Mouse (Mus musculus) forebrain, embryonic 14.5 days (tissue): Measurements from ENCODE around the gene Itpk1. TPM values are rescaled to one million over a fixed set of nuclear protein-coding genes. Genes with fewer than 3 reads are reported as not detected.
A peak's percentile ranks its signal among the peaks of the same experiment; 100 is the strongest.

Source experiments
- ATAC-seq: fragments of 200-750 bp; cut with Nextera tagmentation; 2 replicates; pipeline ENCODE4 v1.8.0; 2017; ENCODE audit warnings: mild to moderate bottlenecking, moderate library complexity
- DNase-seq: peaks from one replicate; pipeline ENCODE4 v3.0.0-alpha.2; 2015; ENCODE audit warnings: low spot score
- H3K27ac ChIP-seq: fragments of 300-500 bp; sonication (generic); 2 replicates; pipeline ENCODE4 v1.5.1; 2014; ENCODE audit warnings: low read depth, mild to moderate bottlenecking, control low read depth, low read length, moderate library complexity
- H3K27me3 ChIP-seq: fragments of 300-500 bp; sonication (generic); replicated peaks from 2 replicates; pipeline ENCODE4 v1.6.1; 2014; ENCODE audit warnings: low read length, control low read depth, mixed read lengths; ENCODE audit not compliant: control insufficient read depth, insufficient read depth
- H3K36me3 ChIP-seq: fragments of 300-500 bp; sonication (generic); 2 replicates; pipeline ENCODE4 v1.6.1; 2014; ENCODE audit warnings: low read length, control low read depth; ENCODE audit not compliant: control insufficient read depth, insufficient read depth
- H3K4me1 ChIP-seq: fragments of 300-500 bp; sonication (generic); 2 replicates; pipeline ENCODE4 v1.6.1; 2014; ENCODE audit warnings: antibody characterized with exemption, low read length, control low read depth; ENCODE audit not compliant: control insufficient read depth, insufficient read depth
- H3K4me2 ChIP-seq: fragments of 300-500 bp; sonication (generic); 2 replicates; pipeline ENCODE4 v1.6.1; 2014; ENCODE audit warnings: mild to moderate bottlenecking, control low read depth, low read length
- H3K4me3 ChIP-seq: fragments of 300-500 bp; sonication (generic); 2 replicates; pipeline ENCODE4 v1.5.1; 2014; ENCODE audit warnings: low read depth, low read length, control low read depth
- H3K9ac ChIP-seq: fragments of 300-500 bp; sonication (generic); 2 replicates; pipeline ENCODE4 v1.6.1; 2014; ENCODE audit warnings: mild to moderate bottlenecking, low read length, control low read depth, moderate library complexity
- H3K9me3 ChIP-seq: fragments of 300-500 bp; sonication (generic); replicated peaks from 2 replicates; pipeline ENCODE4 v1.6.1; 2016; ENCODE audit warnings: low read length, control low read depth, mixed read lengths; ENCODE audit not compliant: control insufficient read depth
- whole genome bisulfite sequencing: fragments of 180-500 bp; shearing (Covaris S2); extraction: QIAGEN DNeasy Blood & Tissue Kit; methylation state at CpG from one replicate; pipeline ENCODE4 v1.1.7; 2014; 5-methylcytosine and 5-hydroxymethylcytosine counted together
- polyA plus RNA-seq: library from polyadenylated mRNA; unstranded; fragments of >200 nt; fragmentation: Nextera tagmentation; extraction: Ambion mirVana; gene quantifications from 2 replicates; pipeline ENCODE4 v1.2.1, GENCODE M21; 2014

Gene Itpk1
- polyA plus RNA-seq, 1 experiment from 2014 or later, result 47.1 TPM

DNA sequence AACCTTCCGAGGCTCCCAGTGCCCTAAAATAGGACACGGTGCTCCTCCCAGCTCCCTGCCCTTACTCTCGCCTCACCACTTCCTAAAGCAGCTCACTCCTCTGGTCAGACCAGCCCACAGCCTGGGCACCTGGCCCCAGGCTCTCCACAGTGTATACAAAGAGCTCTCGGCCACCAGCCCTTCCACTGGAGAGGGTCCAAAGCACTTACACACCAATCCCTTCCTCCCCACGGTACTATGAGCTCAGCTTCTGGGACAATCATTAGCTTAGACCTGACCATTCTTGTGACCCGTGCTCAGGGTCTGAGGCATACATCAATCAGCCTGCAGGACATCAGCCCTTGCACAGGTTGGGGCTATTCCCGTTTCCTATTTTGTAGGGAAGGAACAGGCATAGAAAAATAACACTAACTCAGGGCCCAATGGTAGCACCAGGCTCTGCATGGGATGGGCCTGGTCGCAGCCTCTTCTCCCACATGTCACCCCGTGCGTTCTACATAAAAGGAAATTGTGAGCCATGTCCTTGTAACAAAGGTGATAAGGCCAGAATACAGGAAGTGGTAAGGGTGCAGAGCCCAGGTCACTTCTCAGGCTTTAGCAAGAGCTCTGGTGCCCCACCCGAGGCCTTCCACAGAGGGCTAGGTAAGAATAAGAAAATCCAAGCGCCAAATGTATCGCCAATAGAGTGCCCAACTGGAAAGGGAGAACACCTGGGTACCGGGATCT lies 56.7 kb downstream of the Itpk1 start:
- Histone ChIP-seq H3K36me3 (no peaks in the 10 kb centered on the region), H3K27me3 (no peaks in the 10 kb centered on the region), H3K4me1 (no peaks in the 10 kb centered on the region), H3K9me3 (no peaks in the 10 kb centered on the region), H3K27ac (no peak overlapping the region), H3K9ac (no peak overlapping the region), H3K4me2 (no peak overlapping the region), H3K4me3 (no peak overlapping the region)
- WGBS, result 83% methylated on average over 14 of the region's 14 CpGs
- DNase-seq, result no peak
- ATAC-seq, result no peak

DNA sequence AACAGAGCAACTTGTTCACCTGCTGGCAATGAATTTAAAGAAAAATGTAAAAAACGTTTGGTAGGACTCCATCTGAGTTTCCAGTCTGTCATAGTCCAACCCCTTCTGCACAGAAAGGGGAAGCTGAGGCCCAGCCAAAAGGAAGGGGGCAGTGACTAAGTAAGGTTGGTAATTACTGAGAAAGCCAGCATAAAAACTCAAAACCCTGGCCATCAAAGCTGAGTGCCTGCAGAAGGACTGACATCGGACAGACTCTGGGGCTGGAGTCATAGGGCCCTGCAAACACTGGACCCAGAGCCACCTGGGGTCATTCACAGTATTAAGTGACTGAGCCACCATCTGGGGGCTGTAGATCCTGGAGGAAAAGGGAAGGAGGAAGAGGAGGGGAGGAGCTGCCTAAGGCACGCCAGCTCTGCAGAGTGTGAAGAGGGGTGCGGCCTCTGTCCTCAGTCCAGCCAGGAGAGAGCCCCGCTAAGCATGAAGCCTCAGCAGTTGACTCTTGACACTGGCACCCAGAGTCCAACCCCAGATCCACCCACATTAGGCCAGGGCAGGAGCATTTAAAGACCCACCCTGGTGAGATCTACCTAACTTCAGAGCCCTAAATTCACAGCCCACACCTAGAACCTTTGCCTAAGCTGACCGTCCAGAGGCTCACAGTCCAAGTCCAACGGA lies 58.0 kb downstream of the Itpk1 start:
- H3K9ac ChIP-seq, result no peak overlapping the region
- H3K27me3 ChIP-seq, result no peaks in the 10 kb centered on the region
- H3K4me1 ChIP-seq, result no peaks in the 10 kb centered on the region
- no peaks in the 10 kb centered on the region for H3K36me3 ChIP-seq
- H3K27ac ChIP-seq, result no peak overlapping the region
- H3K4me3 ChIP-seq, result no peak overlapping the region
- H3K4me2 ChIP-seq, result no peak overlapping the region
- DNase-seq (no peak), ATAC-seq (no peak)
- H3K9me3 ChIP-seq, result no peaks in the 10 kb centered on the region
- 83% methylated on average over 7 of the region's 7 CpGs for WGBS

DNA sequence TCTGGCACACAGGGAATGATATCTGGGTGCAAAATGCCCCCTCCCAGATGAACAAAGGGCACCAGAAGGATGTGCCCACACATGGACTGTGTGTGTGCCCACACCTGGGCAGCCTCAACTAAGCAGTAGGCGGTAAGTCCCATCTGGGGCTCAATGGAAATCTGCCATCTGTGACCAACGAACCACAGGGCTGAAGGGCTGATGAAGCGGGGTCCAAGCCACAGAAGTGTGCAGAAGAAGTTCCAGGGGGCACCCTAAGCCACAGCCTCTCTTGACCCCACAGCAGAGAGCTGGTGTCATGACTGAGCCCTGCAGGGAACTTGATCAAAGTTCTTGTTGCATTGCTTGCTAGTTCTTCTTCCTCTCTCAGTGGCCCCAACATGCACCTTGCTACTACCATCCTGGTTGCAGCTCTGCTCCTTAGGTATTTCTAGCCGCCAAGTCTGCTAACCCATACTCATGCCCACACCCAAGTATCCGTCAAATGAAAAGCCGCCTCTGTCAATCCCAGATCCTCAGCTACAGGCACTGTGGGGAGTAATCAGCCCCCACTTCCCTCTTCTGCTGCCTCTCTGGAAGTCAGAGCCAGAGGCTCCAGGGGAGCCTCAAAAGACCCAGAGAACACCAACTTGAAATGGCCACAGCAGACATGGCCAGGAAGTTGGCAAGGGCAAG lies 58.7 kb downstream of the Itpk1 start:
- no peak overlapping the region for H3K27ac ChIP-seq
- DNase-seq, result no peak
- H3K9me3 ChIP-seq, result no peaks in the 10 kb centered on the region
- H3K4me1 ChIP-seq, result peaks cover under 1% of the 10 kb centered on the region
- no peak overlapping the region for H3K4me3 ChIP-seq
- no peak for ATAC-seq
- H3K9ac ChIP-seq, result no peak overlapping the region
- no peak overlapping the region for H3K4me2 ChIP-seq
- no peaks in the 10 kb centered on the region for H3K36me3 ChIP-seq
- WGBS, result 84% methylated on average over 6 of the region's 6 CpGs
- H3K27me3 ChIP-seq, result no peaks in the 10 kb centered on the region

DNA sequence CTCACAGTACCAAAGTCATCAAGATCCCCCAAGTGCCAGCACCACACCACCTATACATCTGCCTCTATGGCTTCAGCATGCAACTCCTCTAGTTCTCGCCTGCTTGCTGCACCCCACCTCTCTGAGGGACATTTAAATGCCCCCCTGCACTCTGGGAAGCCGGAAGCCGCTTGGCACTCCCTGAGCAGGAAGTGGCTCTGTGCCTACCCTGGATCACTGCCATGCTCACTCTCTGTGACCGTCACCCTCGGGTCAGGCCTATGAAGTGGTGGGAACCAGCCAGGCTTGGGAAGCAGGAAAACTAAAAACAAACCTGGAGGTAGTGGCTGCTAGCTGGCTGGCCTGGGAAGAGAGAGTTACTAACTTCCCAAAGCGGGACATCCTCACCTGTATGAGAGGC lies 61.4 kb downstream of the Itpk1 start:
- no peak for DNase-seq
- H3K9me3 ChIP-seq, result no peaks in the 10 kb centered on the region
- no peak overlapping the region for H3K4me2 ChIP-seq
- no peak overlapping the region for H3K27ac ChIP-seq
- H3K27me3 ChIP-seq, result no peaks in the 10 kb centered on the region
- no peak overlapping the region for H3K9ac ChIP-seq
- H3K4me3 ChIP-seq, result no peak overlapping the region
- no peak for ATAC-seq
- no peaks in the 10 kb centered on the region for H3K36me3 ChIP-seq
- WGBS, result 63% methylated on average over 6 of the region's 6 CpGs
- peaks cover 12% of the 10 kb centered on the region for H3K4me1 ChIP-seq

DNA sequence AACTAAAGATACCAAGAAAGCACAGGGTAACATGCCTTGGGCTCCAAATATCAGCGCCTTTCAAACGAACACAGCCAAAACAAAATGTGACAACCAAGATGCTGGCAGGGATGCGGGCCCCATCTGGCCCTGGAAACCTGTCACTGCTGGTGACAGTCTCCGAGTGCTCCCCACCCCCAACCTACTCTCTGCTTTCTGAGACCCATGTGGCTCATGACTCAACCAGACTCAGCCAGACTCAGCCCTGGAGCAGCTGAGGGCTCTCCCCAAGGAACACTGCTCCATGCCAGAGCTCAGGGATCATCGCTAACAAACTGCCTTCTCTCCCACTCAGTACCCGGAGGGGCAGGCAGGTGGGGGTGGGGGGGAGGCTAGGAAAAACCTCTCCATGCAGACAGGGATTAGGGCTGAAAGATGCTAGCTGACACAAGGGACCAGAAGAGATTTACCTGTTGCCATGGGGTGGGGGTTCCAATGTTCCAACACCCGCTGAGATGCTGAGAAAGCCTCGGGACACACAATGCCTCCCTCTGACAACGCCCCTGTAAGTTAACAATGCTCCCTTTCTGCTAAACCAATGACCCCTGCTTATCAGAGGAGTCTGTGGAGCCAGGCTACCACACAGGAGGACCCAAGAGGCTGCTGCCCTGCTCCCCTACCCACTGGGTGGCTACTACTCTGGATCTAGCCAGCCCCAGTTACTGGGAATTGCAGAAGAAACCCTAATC lies 64.1 kb downstream of the Itpk1 start:
- no peak overlapping the region for H3K4me3 ChIP-seq

DNA sequence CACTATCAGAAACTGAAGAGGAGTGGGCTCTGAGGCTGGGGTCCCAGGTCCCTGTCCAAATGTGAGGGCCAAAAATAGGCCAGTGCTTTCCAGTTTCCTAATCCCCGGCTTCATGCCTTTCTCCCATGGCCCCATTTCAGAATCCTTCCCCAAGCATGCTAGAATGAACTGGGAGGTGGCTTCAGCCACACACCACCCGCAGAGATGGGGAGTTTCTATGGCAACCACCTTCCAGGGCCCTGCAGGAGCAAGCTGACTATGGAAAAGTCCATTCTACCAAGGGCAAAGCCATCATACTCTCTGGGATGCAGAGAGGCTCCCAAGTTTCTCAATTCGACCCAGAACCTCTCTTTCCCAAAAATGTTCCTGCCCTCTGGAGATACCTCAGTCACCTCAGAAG lies 65.9 kb downstream of the Itpk1 start:
- Histone ChIP-seq H3K27me3 (no peaks in the 10 kb centered on the region), H3K9ac (no peak overlapping the region), H3K9me3 (no peaks in the 10 kb centered on the region), H3K36me3 (no peaks in the 10 kb centered on the region), H3K4me3 (no peak overlapping the region), H3K4me1 (peaks cover 12% of the 10 kb centered on the region), H3K4me2 (no peak overlapping the region), H3K27ac (no peak overlapping the region)
- DNase-seq (no peak), ATAC-seq (no peak)
- WGBS, result 57% methylated on average over 3 of the region's 3 CpGs

More for the DNA sequence above, 64.1 kb downstream of the Itpk1 start:
- DNase-seq (peak; percentile 92), ATAC-seq (peak; percentile 94)
- Histone ChIP-seq H3K27me3 (no peaks in the 10 kb centered on the region), H3K4me1 (peaks cover 12% of the 10 kb centered on the region), H3K9ac (no peak overlapping the region), H3K27ac (peak overlapping the region; percentile 88), H3K9me3 (no peaks in the 10 kb centered on the region), H3K36me3 (no peaks in the 10 kb centered on the region), H3K4me2 (peak overlapping the region; percentile 25; the same call in 1 of the 2 replicates)
- WGBS, result 17% methylated on average over 9 of the region's 9 CpGs

GRCm38 (mm10) chr12:102637235-102637634 lies 67.5 kb downstream of the Itpk1 start:
- Histone ChIP-seq H3K36me3 (no peaks in the 10 kb centered on the region), H3K9me3 (no peaks in the 10 kb centered on the region), H3K9ac (no peak overlapping the region), H3K27me3 (no peaks in the 10 kb centered on the region), H3K4me3 (no peak overlapping the region), H3K4me2 (no peak overlapping the region), H3K27ac (no peak overlapping the region), H3K4me1 (peaks cover 20% of the 10 kb centered on the region)
- ATAC-seq (no peak), DNase-seq (no peak)
- WGBS, result 86% methylated on average over 10 of the region's 10 CpGs

- DNase-seq (no peak), ATAC-seq (peak; percentile 27)
- no peaks in the 10 kb centered on the region for H3K27me3 ChIP-seq
- H3K36me3 ChIP-seq, result no peaks in the 10 kb centered on the region
- no peaks in the 10 kb centered on the region for H3K9me3 ChIP-seq
- H3K4me2 ChIP-seq, result no peak overlapping the region
- WGBS, result 50% methylated on average over 18 of the region's 20 CpGs
- H3K9ac ChIP-seq, result no peak overlapping the region
- peaks cover 14% of the 10 kb centered on the region; the same call in 1 of the 2 replicates for H3K4me1 ChIP-seq
- peak overlapping the region; percentile 16; the same call in 1 of the 2 replicates for H3K27ac ChIP-seq
- H3K4me3 ChIP-seq, result no peak overlapping the region
Measured at GRCm38 (mm10) chr12:102634436-102635050, 70.2 kb downstream of the Itpk1 start.
